Mouse (Mus musculus): Measurements from ENCODE around the gene Ccng2.

- TF ChIP-seq CTCF (IDR thresholded peaks at IDR 0.05; ENCODE audit: control insufficient read depth, insufficient read depth, insufficient replicate concordance, low read depth, low read length), result no peak
- no peak for TF ChIP-seq POLR2A (IDR thresholded peaks at IDR 0.05; ENCODE audit: control insufficient read depth, low read depth, low read length)
Measured at GRCm38 (mm10) chr5:93288553-93288952, 21.5 kb downstream of the Ccng2 start.
